Mouse (Mus musculus) heart, adult 10 weeks (tissue): ENCODE results near the gene Casp2. TPM values are rescaled to one million over a fixed set of nuclear protein-coding genes. Genes with fewer than 3 reads are reported as not detected.

Experiments used
- polyA plus RNA-seq: library from polyadenylated mRNA; stranded (reverse); fragments of 350-450 nt; fragmentation: Illumina TruSeq; extraction: RNeasy Lipid Tissue Mini Kit (QIAGEN cat#74804); gene quantifications from one replicate; pipeline ENCODE4 v1.2.3, GENCODE M21; 2014; ENCODE audit warnings: low read depth, low replicate concordance

Casp2 gene
- 9.2 TPM for polyA plus RNA-seq

DNA sequence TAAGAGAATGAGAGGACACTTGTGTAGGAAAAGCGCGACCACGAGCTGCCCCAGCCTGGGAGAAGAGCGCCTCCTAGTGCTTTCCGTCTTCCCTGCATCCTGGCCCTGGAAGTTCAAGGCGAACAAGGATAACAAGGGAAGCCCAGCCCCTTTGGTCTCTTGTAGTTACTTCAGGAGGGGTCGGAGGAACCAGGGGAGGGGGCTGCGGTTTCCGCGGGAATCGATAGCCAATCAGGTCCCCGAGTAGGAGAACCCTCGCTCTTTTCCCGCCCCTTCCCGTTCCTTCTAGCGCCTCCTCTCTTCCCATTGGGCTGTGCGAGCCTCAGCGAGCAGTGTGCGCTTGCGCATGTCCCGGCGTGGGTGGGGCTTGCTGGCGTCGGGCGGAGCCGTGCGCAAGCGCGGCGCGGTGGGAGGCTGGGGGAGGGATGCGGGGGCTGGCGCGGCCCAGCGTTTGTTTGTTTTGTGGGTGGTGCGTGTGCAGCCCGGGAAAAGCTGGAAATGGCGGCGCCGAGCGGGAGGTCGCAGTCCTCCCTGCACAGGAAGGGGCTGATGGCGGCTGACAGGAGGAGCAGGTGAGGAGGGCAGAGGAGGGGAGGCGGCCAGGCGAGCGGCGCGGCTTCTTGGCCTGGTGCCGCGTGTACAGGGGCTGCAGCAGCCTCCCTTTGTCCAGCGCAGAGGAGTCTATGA lies at the start of gene Casp2:
TSS of gene Casp2 (plus strand) at position 360 of the 687 bp plus-strand sequence.

DNA sequence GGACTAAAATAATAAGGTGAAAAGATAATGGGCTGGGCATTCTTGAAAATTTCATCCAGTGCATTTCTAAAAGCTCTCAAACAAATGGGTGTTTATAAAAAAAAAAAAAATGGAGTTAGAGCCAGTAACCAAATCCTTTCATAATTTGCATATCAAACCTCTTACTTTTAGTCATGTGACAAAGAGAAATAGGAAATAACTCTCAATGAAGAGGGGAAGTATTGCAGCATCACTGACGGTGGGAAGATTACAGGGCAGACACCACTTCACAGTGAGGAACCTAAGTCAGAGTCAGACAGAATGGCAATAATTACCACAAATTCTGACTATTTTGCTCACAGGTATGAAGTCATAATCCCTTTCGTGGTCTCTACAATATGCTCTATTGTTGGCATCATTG lies 49.8 kb upstream of the Casp2 start, which contains the start of gene Tas2r144:
TSS of gene Tas2r144 (plus strand) at position 301 of the 400 bp plus-strand sequence.

DNA sequence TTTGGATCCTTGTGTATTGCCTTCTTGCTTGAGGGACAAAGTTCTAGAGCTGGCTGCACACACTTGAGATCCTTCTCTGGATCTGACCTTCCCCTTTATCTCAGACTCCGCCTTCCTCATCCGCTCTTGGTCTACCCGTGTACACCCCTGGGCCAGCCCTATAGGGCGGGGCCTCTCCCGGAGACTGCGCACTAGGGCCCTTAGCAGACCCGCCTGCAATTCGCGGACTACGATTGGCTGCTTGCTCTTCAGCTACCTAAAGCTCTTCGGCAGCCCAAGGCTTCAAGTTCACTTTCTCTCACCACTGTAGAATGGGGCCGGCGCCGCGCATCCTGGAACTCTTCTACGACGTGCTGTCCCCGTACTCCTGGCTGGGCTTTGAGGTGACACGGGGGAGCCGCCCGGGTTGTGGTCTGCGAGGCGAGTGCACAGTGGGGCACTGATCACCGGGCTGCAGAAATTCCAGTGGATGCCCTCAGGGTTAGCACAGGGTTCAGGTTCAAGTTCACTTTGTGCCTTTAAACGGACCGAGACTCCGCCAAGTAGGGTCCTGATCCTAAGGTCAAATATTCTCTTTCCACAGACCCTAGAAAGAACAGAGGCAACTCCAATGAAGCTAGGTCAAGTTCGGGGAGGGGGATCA lies 19.0 kb upstream of the Casp2 start, which contains the start of gene Gstk1:
TSS of gene Gstk1 (plus strand) at position 225 of the 643 bp plus-strand sequence.

GRCm38 (mm10) chr6:42261524-42262170 lies 3.1 kb upstream of the Casp2 start, which contains the start of gene Tmem139:
Gene Tmem139, plus strand, starts transcription at chr6:42261970.

DNA sequence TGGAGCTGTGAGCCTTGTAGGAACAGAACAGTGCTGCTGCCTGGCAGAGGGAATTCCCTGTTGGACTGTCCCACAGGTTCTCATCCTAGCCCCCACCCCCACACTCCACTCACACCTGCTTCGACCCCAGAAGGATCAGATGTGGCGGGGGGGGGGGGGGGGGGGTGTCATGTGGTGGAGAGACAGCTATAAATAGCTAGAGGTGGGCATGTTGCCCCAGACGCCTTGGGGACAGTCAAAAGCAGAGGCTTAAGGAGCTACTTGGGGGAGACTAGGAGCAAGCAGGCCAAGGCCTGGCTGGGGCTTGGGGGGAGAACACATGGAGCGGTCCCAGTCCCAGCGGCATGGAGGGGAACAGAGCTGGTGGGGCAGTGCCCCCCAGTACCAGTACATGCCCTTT lies 21.7 kb downstream of the Casp2 start, which contains the start of gene Clcn1:
TSS of gene Clcn1 (plus strand) at position 238 of the 400 bp plus-strand sequence.

DNA sequence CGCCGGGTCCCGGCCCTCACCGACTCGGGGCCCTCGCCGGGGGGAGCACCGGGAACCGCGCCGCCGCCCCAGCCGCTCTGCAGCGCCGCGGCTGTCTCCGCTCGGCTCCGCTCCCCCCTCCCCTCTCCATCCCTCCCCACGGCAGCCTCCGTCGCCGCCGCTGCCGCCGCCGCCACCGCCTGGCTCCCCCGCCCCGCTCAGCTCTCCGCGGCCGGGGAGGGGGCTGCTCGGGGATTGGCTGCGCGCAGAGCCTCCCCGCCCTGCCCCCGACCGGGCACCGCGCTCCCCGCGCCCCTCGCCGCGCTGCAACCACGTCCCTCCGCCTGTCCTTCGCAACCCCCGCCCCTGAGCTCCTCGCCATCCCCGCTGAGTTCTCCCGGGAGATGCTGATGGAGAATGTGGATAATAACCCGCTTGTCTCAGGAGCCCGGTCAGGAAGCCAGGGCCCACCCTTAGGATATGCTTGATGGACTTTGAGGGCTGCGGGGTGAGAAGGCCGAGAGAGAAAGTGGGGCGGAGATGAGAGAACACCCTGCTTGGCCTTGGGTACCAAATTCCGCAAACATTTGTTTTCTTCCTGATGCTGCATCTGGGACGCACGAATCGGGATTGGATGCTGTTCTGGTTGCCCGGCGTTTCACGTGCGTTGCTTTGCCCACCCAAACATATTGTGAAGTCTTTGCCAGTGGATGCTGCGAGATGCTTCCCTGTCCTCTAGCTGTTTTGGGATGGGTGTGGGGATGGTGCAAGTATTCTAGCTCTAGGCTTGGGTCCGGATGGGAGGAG lies 59.9 kb downstream of the Casp2 start, which contains the start of gene Fam131b:
TSS of gene Fam131b (minus strand) at position 162 of the 786 bp plus-strand sequence.

Other genes with a start within 250 kb of the Casp2 start
- gene Sva, start 226.6 kb upstream of the Casp2 start, polyA plus RNA-seq: not detected
- not detected for gene Tas2r139, start 124.0 kb upstream of the Casp2 start, polyA plus RNA-seq
- gene Tas2r144, start 49.7 kb upstream of the Casp2 start, polyA plus RNA-seq: not detected
- gene Gstk1, start 19.1 kb upstream of the Casp2 start, polyA plus RNA-seq: 186 TPM
- gene Tmem139, start 3.0 kb upstream of the Casp2 start, polyA plus RNA-seq: not detected
- gene Clcn1, start 21.7 kb downstream of the Casp2 start, polyA plus RNA-seq: 13.2 TPM
- 0.65 TPM for gene Fam131b, start 59.7 kb downstream of the Casp2 start, polyA plus RNA-seq
- 59.6 TPM for gene Zyx, start 84.6 kb downstream of the Casp2 start, polyA plus RNA-seq
- 0.39 TPM for gene Epha1, start 108.3 kb downstream of the Casp2 start, polyA plus RNA-seq
- not detected for gene Tas2r143, start 135.3 kb downstream of the Casp2 start, polyA plus RNA-seq
- gene Tas2r135, start 140.4 kb downstream of the Casp2 start, polyA plus RNA-seq: not detected
- not detected for gene Tas2r126, start 169.6 kb downstream of the Casp2 start, polyA plus RNA-seq
- gene Olfr458, start 200.2 kb downstream of the Casp2 start, polyA plus RNA-seq: not detected
- gene Olfr457, start 211.3 kb downstream of the Casp2 start, polyA plus RNA-seq: not detected
- gene Olfr456, start 222.2 kb downstream of the Casp2 start, polyA plus RNA-seq: not detected